Mouse (Mus musculus) stomach, postnatal 0 days (tissue): Measurements from ENCODE around the gene Gm20441.

Experiments used
- CTCF ChIP-seq: IDR thresholded peaks from 2 replicates; pipeline ENCODE4 v1.5.1; 2016; ENCODE audit warnings: antibody characterized with exemption, low read depth, mild to moderate bottlenecking, moderate library complexity
- EP300 ChIP-seq: optimal IDR thresholded peaks from 2 replicates; pipeline ENCODE3; 2016; ENCODE audit warnings: antibody characterized with exemption

DNA sequence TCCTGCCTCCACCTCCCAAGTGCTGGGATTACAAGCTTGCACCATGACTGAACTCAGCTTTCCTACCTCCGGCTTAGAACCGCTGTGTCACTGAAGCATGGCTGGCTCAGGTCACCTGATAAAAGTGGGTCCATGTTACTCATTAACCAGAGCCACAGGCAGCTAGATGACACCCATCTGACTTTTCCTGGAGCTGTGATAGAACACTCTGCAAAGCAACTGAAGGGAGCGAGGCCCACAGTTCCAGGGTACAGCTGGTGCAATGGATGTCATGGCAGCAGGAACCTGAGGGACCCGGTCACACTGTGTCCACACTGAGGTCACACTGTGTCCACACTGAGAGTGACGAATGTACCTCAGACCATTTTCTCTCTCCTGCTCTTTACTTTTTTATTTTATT lies 9.1 kb upstream of the Gm20441 start:
- no peak for TF ChIP-seq CTCF
- no peak for TF ChIP-seq EP300
